Mouse (Mus musculus) liver, embryonic 14.5 days (tissue): ENCODE data around the gene Faah.

Experiments used
- CTCF ChIP-seq: IDR thresholded peaks from 2 replicates; pipeline ENCODE4 v1.5.1; 2016; ENCODE audit warnings: antibody characterized with exemption, low read depth, control low read depth
- EP300 ChIP-seq: IDR thresholded peaks from 2 replicates; pipeline ENCODE4 v1.6.1; 2016; ENCODE audit warnings: antibody characterized with exemption, low read depth

DNA sequence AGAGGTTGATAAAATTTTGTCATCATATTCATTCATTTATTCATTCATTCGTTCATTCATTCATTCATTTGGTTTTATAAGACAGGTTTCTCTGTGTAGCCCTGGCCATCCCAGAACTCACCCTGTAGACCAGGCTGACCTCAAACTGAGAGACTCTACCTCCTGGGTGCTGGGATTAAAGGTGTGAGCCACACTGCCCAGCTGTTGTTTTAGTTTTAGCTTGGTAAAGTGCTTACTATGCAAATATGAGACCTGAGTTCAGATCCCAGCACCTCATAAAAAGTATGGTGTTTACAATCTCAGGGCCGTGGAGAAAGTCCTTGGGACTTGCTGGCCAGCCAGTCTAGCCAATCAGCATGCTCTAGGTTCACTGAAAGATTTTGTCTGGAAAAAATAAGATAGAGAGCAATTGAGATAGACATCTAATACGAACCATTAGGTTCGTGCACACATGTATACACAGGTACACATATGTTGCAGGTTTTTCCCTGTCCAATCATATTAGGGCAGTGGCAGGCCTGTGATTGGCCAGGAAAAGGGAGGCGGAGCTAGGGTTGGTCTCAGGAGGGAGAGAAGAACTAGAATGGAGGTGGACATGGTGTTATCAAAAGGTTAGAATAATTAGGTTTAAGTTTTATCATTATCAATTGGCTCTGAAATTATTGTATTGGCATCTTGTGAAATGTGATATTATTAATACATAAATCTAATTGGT is 41.4 kb upstream of the Faah start:
- no peak for TF ChIP-seq CTCF
- no peak for TF ChIP-seq EP300
